Mouse (Mus musculus) hindbrain, embryonic 15.5 days (tissue): ENCODE results near the gene Zfp729b. TPM values are rescaled to one million over a fixed set of nuclear protein-coding genes. Genes with fewer than 3 reads are reported as not detected.
A peak's percentile ranks its signal among the peaks of the same experiment; 100 is the strongest.

Experiments
- ATAC-seq: fragments of 200-750 bp; cut with Nextera tagmentation; 2 replicates; pipeline ENCODE4 v1.8.0; 2017; ENCODE audit warnings: low read depth, moderate number of reproducible peaks, moderate TSS enrichment; ENCODE audit not compliant: low FRiP score
- H3K27ac ChIP-seq: fragments of 300-500 bp; sonication (generic); replicated peaks from 2 replicates; pipeline ENCODE4 v1.5.1; 2015; ENCODE audit warnings: mild to moderate bottlenecking, inconsistent platforms
- H3K27me3 ChIP-seq: fragments of 300-500 bp; sonication (generic); 2 replicates; pipeline ENCODE4 v1.6.1; 2015; ENCODE audit warnings: control low read depth, inconsistent platforms
- H3K36me3 ChIP-seq: fragments of 300-500 bp; sonication (generic); 2 replicates; pipeline ENCODE4 v1.6.1; 2015; ENCODE audit warnings: control low read depth, inconsistent platforms
- H3K4me1 ChIP-seq: fragments of 300-500 bp; sonication (generic); replicated peaks from 2 replicates; pipeline ENCODE4 v1.6.1; 2015; ENCODE audit warnings: control low read depth, inconsistent platforms
- H3K4me2 ChIP-seq: fragments of 300-500 bp; sonication (generic); 2 replicates; pipeline ENCODE4 v1.6.1; 2015; ENCODE audit warnings: moderate library complexity, mild to moderate bottlenecking, inconsistent platforms
- H3K4me3 ChIP-seq: fragments of 300-500 bp; sonication (generic); 2 replicates; pipeline ENCODE4 v1.5.1; 2015; ENCODE audit warnings: mild to moderate bottlenecking, inconsistent platforms
- H3K9ac ChIP-seq: fragments of 300-500 bp; sonication (generic); 2 replicates; pipeline ENCODE4 v1.6.1; 2015; ENCODE audit warnings: inconsistent platforms
- H3K9me3 ChIP-seq: fragments of 300-500 bp; sonication (generic); 2 replicates; pipeline ENCODE4 v1.6.1; 2016; ENCODE audit warnings: control low read depth, inconsistent platforms
- WGBS: fragments of 180-500 bp; shearing (Covaris S2); methylation state at CpG from one replicate; pipeline ENCODE4 v1.1.7; 2015; 5-methylcytosine and 5-hydroxymethylcytosine counted together
- polyA plus RNA-seq: library from polyadenylated mRNA; unstranded; fragments of >200 nt; fragmentation: Nextera tagmentation; extraction: Ambion mirVana; gene quantifications from 2 replicates; pipeline ENCODE4 v1.2.1, GENCODE M21; 2015

Gene Zfp729b
- 4.6 TPM in 2 replicates for polyA plus RNA-seq

DNA sequence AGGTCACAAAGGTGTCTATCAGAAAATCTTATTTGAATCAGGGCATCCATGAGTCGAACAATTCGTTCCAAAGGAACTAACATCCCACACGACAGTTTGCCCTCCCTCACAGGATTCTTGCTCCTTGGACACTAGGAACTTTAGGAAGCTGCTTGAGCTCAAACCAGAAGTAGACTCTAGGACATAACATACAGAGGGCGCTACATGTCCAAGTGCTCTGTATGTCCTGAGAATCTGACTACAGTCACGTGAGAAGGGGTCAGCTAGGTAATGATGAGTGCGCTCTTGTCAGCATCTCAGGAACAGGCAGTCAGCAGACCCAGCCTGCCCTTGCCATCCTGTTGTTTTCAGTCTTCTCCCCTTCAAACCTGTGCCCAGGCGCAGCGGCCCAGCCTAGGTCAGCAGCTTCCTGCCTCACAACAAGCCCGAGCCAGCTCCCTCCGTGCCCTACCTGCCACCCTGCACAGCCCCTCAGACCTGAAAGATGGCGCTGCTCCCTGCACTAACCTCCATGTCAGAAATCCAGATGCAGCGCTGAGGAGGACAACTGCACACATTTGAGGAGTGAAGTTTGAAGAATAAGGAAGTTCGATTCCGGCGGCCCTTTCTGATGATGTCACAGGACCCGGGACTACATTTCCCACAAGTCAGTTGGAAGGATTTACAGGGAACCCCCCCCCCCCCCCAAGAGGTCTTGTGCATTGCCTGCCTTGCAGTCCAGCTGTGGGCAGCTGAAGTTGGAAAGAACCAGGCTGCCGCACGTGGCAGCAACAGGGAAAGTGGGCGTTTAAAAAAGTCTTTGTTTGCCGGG lies at the start of gene Zfp729b:
Gene Zfp729b, minus strand, starts transcription at position 642 of the 811 bp plus-strand sequence.
- WGBS: 2% methylated on average over 20 of the region's 20 CpGs

DNA sequence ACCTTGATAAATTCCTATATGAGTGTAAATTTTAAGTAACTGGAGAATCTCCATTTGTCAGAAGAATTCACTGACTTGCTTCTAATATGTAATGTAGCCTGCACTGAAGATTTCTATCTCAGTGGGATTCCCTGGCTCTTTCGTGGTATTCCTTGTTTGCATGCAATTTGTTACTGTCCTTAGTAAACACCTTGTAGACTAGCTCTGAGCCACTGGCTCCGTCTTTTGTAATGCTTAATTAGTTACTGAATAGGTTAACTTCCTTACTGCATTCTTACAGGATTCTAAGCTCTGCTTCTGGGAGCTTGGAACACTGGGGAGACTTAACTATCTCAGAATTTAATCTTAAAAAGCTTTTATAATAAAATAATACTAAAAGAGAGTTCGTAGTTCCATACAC lies 43.0 kb upstream of the Zfp729b start:
- Histone ChIP-seq H3K4me3 (no peak overlapping the region), H3K27me3 (no peaks in the 10 kb centered on the region), H3K4me1 (no peaks in the 10 kb centered on the region), H3K4me2 (no peak overlapping the region), H3K36me3 (no peaks in the 10 kb centered on the region), H3K9ac (no peak overlapping the region), H3K27ac (no peak overlapping the region), H3K9me3 (no peaks in the 10 kb centered on the region)
- ATAC-seq: no peak
- 41% methylated on average over 3 of the region's 3 CpGs for WGBS

More for the DNA sequence above, at the start of gene Zfp729b:
- H3K4me2 ChIP-seq: peak within 1 kb of the TSS; percentile 68
- peak within 1 kb of the TSS; percentile 67 for H3K9ac ChIP-seq
- peak; percentile 97 for ATAC-seq
- H3K27ac ChIP-seq: peak within 1 kb of the TSS; percentile 83
- H3K36me3 ChIP-seq: no peaks in the 10 kb centered on the region
- no peaks in the 10 kb centered on the region for H3K27me3 ChIP-seq
- H3K4me3 ChIP-seq: peak within 1 kb of the TSS; percentile 87
- no peaks in the 10 kb centered on the region for H3K9me3 ChIP-seq
- peaks cover 7% of the 10 kb centered on the region for H3K4me1 ChIP-seq

DNA sequence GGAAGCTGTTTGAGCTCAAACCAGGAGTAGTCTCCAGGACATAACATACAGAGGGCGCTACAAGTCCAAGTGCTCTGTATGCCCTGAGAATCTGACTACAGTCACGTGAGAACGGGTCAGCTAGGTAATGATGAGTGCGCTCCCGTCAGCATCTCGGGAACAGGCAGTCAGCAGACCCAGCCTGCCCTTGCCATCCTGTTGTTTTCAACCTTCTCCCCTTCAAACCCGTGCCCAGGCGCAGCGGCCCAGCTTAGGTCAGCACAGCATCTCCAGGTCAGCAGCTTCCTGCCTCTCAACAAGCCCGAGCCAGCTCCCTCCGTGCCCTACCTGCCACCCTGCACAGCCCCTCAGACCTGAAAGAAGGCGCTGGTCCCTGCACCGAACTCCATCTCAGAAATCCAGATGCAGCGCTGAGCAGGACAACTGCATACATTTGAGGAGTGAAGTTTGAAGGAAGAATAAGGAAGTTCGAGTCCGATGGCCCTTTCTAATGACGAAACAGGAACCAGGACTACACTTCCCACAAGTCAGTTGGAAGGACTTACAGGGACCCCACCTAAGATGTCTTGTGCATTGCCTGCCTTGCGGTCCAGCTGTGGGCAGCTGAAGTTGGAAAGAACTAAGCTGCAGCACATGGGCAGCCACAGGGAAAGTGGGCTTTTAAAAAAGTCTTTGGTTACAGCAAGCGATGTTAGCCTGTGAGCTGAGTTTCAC lies 27.9 kb upstream of the Zfp729b start, which contains the start of the genes Gm49345 and Zfp729a:
Gene Gm49345, minus strand, starts transcription at position 476 of the 714 bp plus-strand sequence.
Gene Zfp729a, minus strand, starts transcription at position 498 of the 714 bp plus-strand sequence.
- Histone ChIP-seq H3K9ac (peak within 1 kb of the TSS; percentile 73), H3K9me3 (no peaks in the 10 kb centered on the region), H3K36me3 (no peaks in the 10 kb centered on the region), H3K4me1 (peaks cover 10% of the 10 kb centered on the region), H3K4me3 (peak within 1 kb of the TSS; percentile 94), H3K27ac (peak within 1 kb of the TSS; percentile 72), H3K27me3 (no peaks in the 10 kb centered on the region), H3K4me2 (peak within 1 kb of the TSS; percentile 56)
- peak; percentile 97 for ATAC-seq
- under 1% methylated on average over 19 of the region's 19 CpGs for WGBS

DNA sequence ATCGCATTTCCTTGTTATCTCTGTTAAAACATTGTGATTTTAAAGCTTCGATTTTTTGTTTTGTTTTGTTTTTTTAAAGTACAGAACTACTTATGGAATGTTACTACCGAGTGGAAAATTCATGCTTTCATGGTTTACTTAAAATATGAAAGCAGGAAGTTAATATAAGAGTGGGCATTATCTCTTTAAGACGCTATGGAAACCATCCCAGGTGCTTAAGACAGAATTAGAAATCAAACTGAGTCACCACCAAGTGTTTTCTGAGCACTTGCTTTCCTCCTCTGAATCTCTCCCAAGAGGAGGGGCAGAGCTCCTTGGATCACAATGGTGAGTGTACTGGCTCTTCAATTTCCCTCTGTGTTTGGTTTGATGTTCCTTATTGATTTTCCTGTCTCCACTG lies 601 bp upstream of the Zfp729b start:
- Histone ChIP-seq H3K9ac (no peak overlapping the region), H3K27me3 (no peaks in the 10 kb centered on the region), H3K9me3 (no peaks in the 10 kb centered on the region), H3K36me3 (no peaks in the 10 kb centered on the region), H3K27ac (no peak overlapping the region), H3K4me3 (0 out of 2 replicates have a peak overlapping the region, but pooled peaks have one; percentile 87), H3K4me1 (peaks cover 7% of the 10 kb centered on the region), H3K4me2 (no peak overlapping the region)
- no peak for ATAC-seq
- WGBS: 92% methylated on average over 4 of the region's 4 CpGs

DNA sequence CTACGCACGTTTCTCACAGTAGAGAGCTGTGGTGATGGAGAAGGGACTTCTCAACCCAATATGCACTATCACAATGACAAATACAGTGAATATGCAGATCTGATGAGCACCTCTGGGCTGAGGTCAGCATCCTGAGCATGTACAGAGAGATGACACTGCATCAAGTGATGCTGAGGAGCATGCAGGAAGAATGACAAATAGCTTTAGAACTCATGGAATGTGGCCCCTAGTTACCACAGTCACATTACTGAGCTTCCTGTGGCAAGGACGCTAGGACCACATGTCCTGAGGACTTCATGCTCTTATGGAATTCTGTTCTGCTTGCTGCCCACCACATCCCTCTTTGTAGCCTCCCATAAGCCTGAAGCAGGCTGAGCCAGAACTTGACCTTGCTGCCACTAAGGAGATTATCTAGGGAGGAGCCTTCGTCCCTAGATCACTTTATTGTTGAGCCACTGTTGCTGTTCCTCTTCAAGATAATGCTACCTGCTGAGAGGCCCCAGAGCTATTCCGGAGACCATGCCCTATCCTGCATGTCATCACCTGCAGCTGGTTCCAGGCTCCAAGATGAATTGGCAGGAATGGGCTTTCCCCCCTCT lies 36.8 kb downstream of the Zfp729b start:
- no peak for ATAC-seq
- 79% methylated on average over 5 of the region's 5 CpGs for WGBS
- no peaks in the 10 kb centered on the region for H3K4me1 ChIP-seq
- no peaks in the 10 kb centered on the region for H3K36me3 ChIP-seq
- H3K27me3 ChIP-seq: no peaks in the 10 kb centered on the region
- no peak overlapping the region for H3K4me2 ChIP-seq
- H3K9me3 ChIP-seq: no peaks in the 10 kb centered on the region
- no peak overlapping the region for H3K4me3 ChIP-seq
- H3K27ac ChIP-seq: no peak overlapping the region
- no peak overlapping the region for H3K9ac ChIP-seq

DNA sequence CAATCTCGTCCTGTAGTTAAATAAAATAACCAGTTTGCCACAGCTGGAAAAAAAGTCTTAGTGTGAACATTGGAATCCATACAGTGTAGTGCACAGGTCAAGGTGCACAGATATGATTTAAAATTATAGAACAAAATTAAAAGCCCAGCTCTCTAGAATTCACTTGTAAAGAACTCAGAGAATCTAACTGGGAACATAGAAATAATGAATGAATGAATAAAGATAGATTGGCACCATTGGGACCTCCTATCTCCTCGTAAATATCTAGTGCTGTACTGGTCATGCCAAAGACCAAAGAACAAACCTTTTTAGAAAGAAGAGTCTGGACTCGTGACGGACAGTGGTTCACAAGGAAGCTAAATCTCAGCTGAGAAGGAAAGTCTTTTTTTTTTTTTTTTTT lies 55.8 kb downstream of the Zfp729b start, which contains the start of gene Zfp748:
Gene Zfp748, minus strand, starts transcription at position 101 of the 400 bp plus-strand sequence.
- no peak for ATAC-seq
- peak within 1 kb of the TSS; percentile 65 for H3K9ac ChIP-seq
- H3K36me3 ChIP-seq: no peaks in the 10 kb centered on the region
- peaks cover 19% of the 10 kb centered on the region for H3K4me1 ChIP-seq
- H3K4me2 ChIP-seq: peak within 1 kb of the TSS; percentile 64
- no peaks in the 10 kb centered on the region for H3K27me3 ChIP-seq
- H3K4me3 ChIP-seq: peak within 1 kb of the TSS; percentile 69
- WGBS: 78% methylated on average over 4 of the region's 4 CpGs
- no peaks in the 10 kb centered on the region for H3K9me3 ChIP-seq
- peak within 1 kb of the TSS; percentile 81 for H3K27ac ChIP-seq

DNA sequence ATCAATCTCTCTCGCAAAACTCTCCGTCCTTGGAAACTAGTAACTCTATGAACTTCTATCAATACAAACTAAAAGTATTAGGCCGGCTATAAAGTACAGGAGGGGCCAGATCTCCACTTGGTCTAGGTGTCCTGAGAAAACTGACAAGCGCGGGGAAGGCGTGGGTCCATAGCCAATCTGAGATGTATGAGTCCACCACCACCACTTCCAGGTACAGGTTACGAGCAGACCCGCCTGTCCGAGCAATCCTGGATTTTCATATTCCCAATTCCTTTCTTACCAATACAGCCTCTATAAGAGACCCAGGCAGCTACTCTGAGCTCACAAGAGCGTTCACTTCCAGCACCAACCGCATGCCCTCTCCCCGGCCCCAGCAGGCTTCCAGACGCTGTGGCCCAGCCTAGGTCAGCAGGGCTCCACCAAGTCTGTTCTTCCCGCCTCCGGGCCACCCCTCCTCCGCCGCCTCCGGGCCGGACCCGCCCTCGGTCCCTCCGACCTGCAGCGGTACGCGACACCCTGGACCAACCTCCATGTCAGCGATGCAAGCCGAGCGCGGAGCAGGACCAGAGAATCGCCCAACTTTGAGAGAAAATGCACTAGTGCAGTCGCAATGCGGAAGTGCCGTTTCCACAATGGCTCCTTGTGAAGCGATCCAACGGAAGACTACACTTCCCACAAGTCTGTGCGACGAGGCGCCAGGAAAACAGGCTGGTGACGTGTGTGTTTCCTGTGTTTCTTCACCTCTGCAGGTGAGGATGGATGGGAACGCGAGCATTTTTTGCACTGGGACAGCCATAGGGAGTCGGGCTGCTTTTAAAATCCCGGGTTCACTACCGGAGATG lies 56.8 kb downstream of the Zfp729b start:
- whole genome bisulfite sequencing: 1% methylated on average over 44 of the region's 44 CpGs
- peak; percentile 99 for ATAC-seq
- peak overlapping the region; percentile 69 for H3K4me3 ChIP-seq

DNA sequence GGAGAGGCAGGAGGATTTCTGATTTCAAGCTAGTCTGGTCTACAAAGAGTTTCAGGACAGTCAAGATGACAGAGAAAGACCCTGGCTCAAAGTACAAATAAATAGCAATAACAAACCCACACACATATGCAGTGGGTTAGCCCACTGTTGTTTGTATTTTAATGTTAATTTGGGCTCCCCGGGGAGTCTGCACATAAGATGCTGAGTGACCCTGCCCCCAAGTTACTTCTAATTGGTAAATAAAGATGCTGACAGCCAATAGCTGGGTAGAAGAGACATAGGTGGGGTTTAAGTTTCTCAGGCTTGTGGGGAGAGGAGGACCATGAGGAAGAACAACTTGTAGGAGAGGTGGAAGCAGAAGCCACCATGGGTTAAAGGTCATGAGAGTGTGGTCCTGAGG lies 63.6 kb downstream of the Zfp729b start:
- Histone ChIP-seq H3K9me3 (peaks cover 4% of the 10 kb centered on the region), H3K4me3 (no peak overlapping the region), H3K9ac (no peak overlapping the region), H3K36me3 (peaks cover 40% of the 10 kb centered on the region), H3K27ac (no peak overlapping the region), H3K4me1 (peaks cover 6% of the 10 kb centered on the region; the same call in 1 of the 2 replicates), H3K4me2 (no peak overlapping the region), H3K27me3 (no peaks in the 10 kb centered on the region)
- ATAC-seq: no peak
- WGBS: 92% methylated on average over 1 of the region's 1 CpGs

More for the DNA sequence above, 56.8 kb downstream of the Zfp729b start:
- H3K4me1 ChIP-seq: peaks cover 19% of the 10 kb centered on the region
- H3K9ac ChIP-seq: peak overlapping the region; percentile 65
- H3K9me3 ChIP-seq: no peaks in the 10 kb centered on the region
- no peaks in the 10 kb centered on the region for H3K36me3 ChIP-seq
- no peaks in the 10 kb centered on the region for H3K27me3 ChIP-seq
- H3K4me2 ChIP-seq: peak overlapping the region; percentile 64
- H3K27ac ChIP-seq: peak overlapping the region; percentile 81

Other genes starting within 250 kb of the Zfp729b start
- 0.35 TPM in 1 of 2 replicates, not detected in the other for gene Gm28044, start 249.2 kb downstream of the Zfp729b start, polyA plus RNA-seq
- 0.42 and 0.58 TPM in 2 replicates for gene Zfp953, start 249.1 kb downstream of the Zfp729b start, polyA plus RNA-seq
- gene Gm28041, start 234.0 kb downstream of the Zfp729b start, polyA plus RNA-seq: 0.25 TPM in 1 of 2 replicates, not detected in the other
- 0.60 and 1.1 TPM in 2 replicates for gene Zfp456, start 233.9 kb downstream of the Zfp729b start, polyA plus RNA-seq
- gene Zfp429, start 209.9 kb downstream of the Zfp729b start, polyA plus RNA-seq: 4.0 and 4.5 TPM in 2 replicates
- gene Zfp459, start 188.3 kb downstream of the Zfp729b start, polyA plus RNA-seq: 0.68 and 1.5 TPM in 2 replicates
- 6.6 and 7.3 TPM in 2 replicates for gene Zfp874a, start 158.1 kb downstream of the Zfp729b start, polyA plus RNA-seq
- 2.5 and 2.8 TPM in 2 replicates for gene Zfp874b, start 125.4 kb downstream of the Zfp729b start, polyA plus RNA-seq
- gene Zfp58, start 109.2 kb downstream of the Zfp729b start, polyA plus RNA-seq: 10.0 and 11.6 TPM in 2 replicates
- not detected in 2 replicates for gene Gm26965, start 83.6 kb downstream of the Zfp729b start, polyA plus RNA-seq
- 32.2 and 37.2 TPM in 2 replicates for gene Zfp87, start 83.5 kb downstream of the Zfp729b start, polyA plus RNA-seq
- gene Zfp748, start 55.9 kb downstream of the Zfp729b start, polyA plus RNA-seq: 13.1 and 13.4 TPM in 2 replicates
- gene Gm49345, start 28.1 kb upstream of the Zfp729b start, polyA plus RNA-seq: 0.16 and 0.31 TPM in 2 replicates
- gene Zfp729a, start 28.1 kb upstream of the Zfp729b start, polyA plus RNA-seq: 2.9 and 3.1 TPM in 2 replicates
- 13.6 and 15.9 TPM in 2 replicates for gene Zfp738, start 77.4 kb upstream of the Zfp729b start, polyA plus RNA-seq
- gene Zfp65, start 119.5 kb upstream of the Zfp729b start, polyA plus RNA-seq: 8.5 and 9.4 TPM in 2 replicates
- gene Zfp85, start 145.5 kb upstream of the Zfp729b start, polyA plus RNA-seq: 6.3 and 7.4 TPM in 2 replicates
- 3.6 and 3.7 TPM in 2 replicates for gene Zfp493, start 170.0 kb upstream of the Zfp729b start, polyA plus RNA-seq
- gene Zfp273, start 204.0 kb upstream of the Zfp729b start, polyA plus RNA-seq: 11.5 and 13.0 TPM in 2 replicates
- gene Gm10037, start 221.4 kb upstream of the Zfp729b start, polyA plus RNA-seq: 5.8 and 6.3 TPM in 2 replicates